ENCODE assay signal across 8 mouse cellular contexts in the genomic region with DNA sequence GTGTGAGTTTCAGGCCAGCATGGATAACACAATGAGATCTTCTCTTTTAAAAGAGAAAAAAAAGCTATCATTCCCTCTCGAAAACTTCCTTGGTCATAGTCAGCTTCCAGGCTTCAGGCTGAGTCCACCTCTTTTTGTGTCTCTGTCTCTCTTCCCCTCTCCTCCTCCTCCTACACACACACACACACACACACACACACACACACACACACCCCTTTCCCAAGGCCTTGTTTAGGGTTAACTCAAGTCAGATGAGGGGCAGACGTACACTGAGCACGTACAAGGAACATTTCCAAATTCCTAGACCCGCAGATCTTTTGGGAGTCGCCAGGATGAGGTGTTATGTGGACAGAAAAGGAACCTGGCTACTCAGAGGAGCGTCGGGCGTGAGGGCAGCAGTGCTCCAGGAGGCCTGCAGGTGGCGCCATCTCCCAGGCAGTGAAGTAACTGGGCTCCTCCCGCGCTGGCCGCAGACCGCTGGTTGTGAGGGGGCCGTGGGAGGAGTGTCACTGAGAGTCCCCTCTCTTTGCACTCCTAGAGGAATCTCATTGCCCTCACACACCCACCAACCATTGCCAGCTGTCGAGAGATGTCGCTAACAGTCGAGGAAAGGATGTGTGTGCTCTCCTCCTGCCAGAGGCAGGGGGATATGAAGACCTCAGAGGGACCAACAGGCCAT. TPM values are rescaled to one million over a fixed set of nuclear protein-coding genes. Genes with fewer than 3 reads are reported as not detected.
DNase-seq lines count a peak whose midpoint lies in the region; ATAC-seq and TF ChIP-seq lines count a peak whose summit lies in the region.

No protein-coding gene starts in this region.

- TF ChIP-seq CTCF in G1E (IDR thresholded peaks at IDR 0.05; ENCODE audit: low read depth, low read length), result peak; percentile 96

- no peak; the same call in 1 of the 2 replicates for ATAC-seq in G1E (ENCODE audit: extremely low read depth, insufficient number of reproducible peaks, low FRiP score, poor library complexity, severe bottlenecking)
- peak; percentile 73 for ATAC-seq in erythroid progenitor cell, adult 5-6 weeks (replicated peaks; ENCODE audit: low FRiP score, poor library complexity, severe bottlenecking)
- peak; percentile 97 for ATAC-seq in megakaryocyte progenitor cell, adult 5-6 weeks (replicated peaks; ENCODE audit: poor library complexity)
- ATAC-seq in activated CD4-positive, CD25-positive, alpha-beta regulatory T cell, adult 4 months, result no peak

- H3K4me1 ChIP-seq in G1E (ENCODE audit: insufficient read depth, low read depth, low read length), result peaks cover 9% of the 10 kb centered on the region

- intact Hi-C loops in left cerebral cortex, postnatal 14 days (cut with DNase I), result loop anchor here (2.0 to 5.0 kb wide), 2 partner anchors 154 to 240 kb away; no protein-coding TSS in a partner anchor

- H3K4me3 ChIP-seq in G1E (ENCODE audit: low read depth, low read length), result no peak overlapping the region

- H3K36me3 ChIP-seq in G1E (replicated peaks), result no peaks in the 10 kb centered on the region

- DNase-seq in G1E (ENCODE audit: low spot score), result peak; percentile 57
- peak; percentile 39 for DNase-seq in c-Kit-negative CD71-positive TER-119-positive erythroid progenitor cells, embryonic 14.5 days (ENCODE audit: low read depth, low spot score)
- DNase-seq in heart, postnatal 4 days, result peak; percentile 83
- peak; percentile 60 to 69 for DNase-seq in left cerebral cortex, postnatal 14 days (ENCODE audit: low spot score in 2 of 2)
- DNase-seq in right cerebral cortex, postnatal 14 days, result peak; percentile 74

- H3K9me3 ChIP-seq in G1E (replicated peaks), result no peaks in the 10 kb centered on the region

- H3K27me3 ChIP-seq in G1E (ENCODE audit: insufficient read depth, low read length), result peaks cover 44% of the 10 kb centered on the region

RNA-seq across cellular contexts. Expression of gene Chmp4b, which starts 51.3 kb away (rescaled TPM):
- total RNA-seq in G1E (2014; fragmentation: Nextera tagmentation) (57.9 and 66.2 TPM in 2 replicates), G1E (2017) (99.8 and 102 TPM in 2 replicates)
- 110 and 144 TPM in 2 replicates for polyA plus RNA-seq in G1E (2012)
- 58.0 and 78.4 TPM in 2 replicates for total RNA-seq in erythroid progenitor cell, adult 5-6 weeks (2015; ENCODE audit: low replicate concordance)
- total RNA-seq in erythroid progenitor cell, adult 5-6 weeks (2017; ENCODE audit: low replicate concordance), result 45.3 and 70.0 TPM in 2 replicates
- 100 to 1,000 TPM; 133 to 134 TPM for total RNA-seq in heart, postnatal 4 days (2021)
- total RNA-seq in left cerebral cortex, postnatal 14 days (2021), result 100 to 1,000 TPM; 207 to 208 TPM
- 81.2 and 89.4 TPM in 2 replicates for total RNA-seq in megakaryocyte progenitor cell, adult 5-6 weeks (2015)
- total RNA-seq in megakaryocyte progenitor cell, adult 5-6 weeks (2017), result 103 and 120 TPM in 2 replicates
- polyA plus RNA-seq in activated CD4-positive, CD25-positive, alpha-beta regulatory T cell, adult 4 months (2017; shearing (Covaris generic)), result 1 to 10 TPM; 5.9 to 6.3 TPM

Comparison
In these comparisons a context has a peak if more than half of its experiments do, and no peak if none do; other contexts are left out.
1. ATAC-seq: peak in erythroid progenitor cell, adult 5-6 weeks (single experiment) and megakaryocyte progenitor cell, adult 5-6 weeks (single experiment); none in G1E (single experiment) and activated CD4-positive, CD25-positive, alpha-beta regulatory T cell, adult 4 months (single experiment).
2. Peak in every context shown above with its lines, with median percentiles within 50 percentile points of each other: DNase-seq.